Comparison of ENCODE assay signal across 34 mouse cellular contexts in the genomic region with DNA sequence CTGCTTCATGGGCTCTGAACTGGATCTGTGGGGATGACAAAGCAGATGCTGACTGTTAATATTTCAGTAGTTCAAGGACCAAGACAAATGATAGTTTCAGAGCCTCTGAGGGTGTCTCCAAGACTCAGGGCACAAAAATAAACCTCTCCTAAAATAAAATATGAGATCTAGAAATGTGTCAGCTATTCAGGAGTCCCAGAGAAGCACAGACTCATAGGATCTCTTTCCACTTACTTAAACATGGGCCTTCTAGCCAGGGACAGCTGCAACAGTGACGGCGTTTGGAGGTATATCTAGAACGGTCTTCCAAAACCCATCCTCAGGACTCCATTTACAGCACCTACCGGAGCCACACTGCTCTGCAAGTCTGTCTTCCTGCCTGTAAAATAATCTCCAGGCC. TPM values are rescaled to one million over a fixed set of nuclear protein-coding genes. Genes with fewer than 3 reads are reported as not detected.
"Had no signal": no experiment of that assay in that cellular context is flagged by ENCODE, and none has a peak within 500 bp of the region (broad histone marks: within the 10 kb centered on the region; RNA-seq: fewer than 3 reads in every experiment).

No protein-coding gene starts in this region.

- DNase-seq: heart, postnatal 10 days; heart, postnatal 14 days; heart, postnatal 36 days; heart, postnatal 4 days; kidney, adult 11 months; kidney, adult 18-20 months; kidney, adult 2 months; kidney, adult 8-10 months; kidney, adult 9 months; kidney, postnatal 10 days; kidney, postnatal 14 days; kidney, postnatal 25 days; kidney, postnatal 36 days; kidney, postnatal 4 days; layer of hippocampus, adult 9-11 months; layer of hippocampus, postnatal 36 days had no signal

- H3K27ac ChIP-seq: heart, embryonic 13.5 days; heart, embryonic 15.5 days; hindbrain, embryonic 10.5 days; hindbrain, embryonic 12.5 days; hindbrain, embryonic 13.5 days; hindbrain, embryonic 14.5 days; hindbrain, embryonic 15.5 days; hindbrain, postnatal 0 days; intestine, embryonic 15.5 days; kidney, embryonic 15.5 days; kidney, postnatal 0 days; layer of hippocampus, adult 2 months had no signal

- H3K4me3 ChIP-seq: heart, embryonic 12.5 days; heart, embryonic 13.5 days; heart, embryonic 15.5 days; hindbrain, embryonic 10.5 days; hindbrain, embryonic 12.5 days; hindbrain, embryonic 13.5 days; hindbrain, embryonic 15.5 days; intestine, embryonic 15.5 days; kidney, embryonic 15.5 days; layer of hippocampus, adult 2 months had no signal

- ATAC-seq: hindbrain, embryonic 16.5 days; hindbrain, postnatal 0 days; inflammation-experienced regulatory T-cells, adult 6 months; intestine, embryonic 15.5 days; intestine, embryonic 16.5 days; intestine, postnatal 0 days had no signal

RNA-seq across cellular contexts. Expression of a gene that starts 48.0 kb away (rescaled TPM):
- total RNA-seq: hematopoietic stem cell, adult 5-6 weeks had no signal
